Mouse (Mus musculus) C2C12 (cell line): ENCODE results near the gene Pced1b. TPM values are rescaled to one million over a fixed set of nuclear protein-coding genes. Genes with fewer than 3 reads are reported as not detected.

Experiments
- H3K27me3 ChIP-seq: one replicate; pipeline ENCODE4 v1.6.1; 2011; ENCODE audit not compliant: control insufficient read depth, insufficient read depth, insufficient read length
- H3K36me3 ChIP-seq: one replicate; pipeline ENCODE4 v1.6.1; 2011; ENCODE audit not compliant: control insufficient read depth, insufficient read depth
- H3K4me3 ChIP-seq: one replicate; pipeline ENCODE4 v1.5.1; 2011; ENCODE audit warnings: mild to moderate bottlenecking, control low read depth; ENCODE audit not compliant: poor library complexity, insufficient read depth, severe bottlenecking
- H3K79me2 ChIP-seq: one replicate; pipeline ENCODE4 v1.6.1; 2011; ENCODE audit not compliant: control insufficient read depth, insufficient read depth
- H3K79me3 ChIP-seq: one replicate; pipeline ENCODE4 v1.6.1; 2011; ENCODE audit warnings: low read depth, control low read depth
- H3ac ChIP-seq: one replicate; pipeline ENCODE3; 2011; ENCODE audit warnings: low read depth; ENCODE audit not compliant: control insufficient read depth, insufficient read length
- CEBPB ChIP-seq: IDR thresholded peaks from one replicate; pipeline ENCODE4 v1.6.1; 2011; ENCODE audit warnings: low read depth, mild to moderate bottlenecking, control low read depth, moderate library complexity
- CTCF ChIP-seq: IDR thresholded peaks from one replicate; pipeline ENCODE4 v1.5.1; 2011; ENCODE audit not compliant: control insufficient read depth, insufficient read depth, insufficient read length
- FOSL1 ChIP-seq: IDR thresholded peaks from one replicate; pipeline ENCODE4 v1.8.0; 2011; ENCODE audit warnings: mild to moderate bottlenecking, low read length; ENCODE audit not compliant: poor library complexity, insufficient read depth, severe bottlenecking
- MAX ChIP-seq: IDR thresholded peaks from one replicate; pipeline ENCODE4 v1.6.1; 2011; ENCODE audit warnings: mild to moderate bottlenecking, control low read depth
- MYOD1 ChIP-seq: IDR thresholded peaks from one replicate; pipeline ENCODE4 v1.6.1; 2011; ENCODE audit warnings: low read depth; ENCODE audit not compliant: control insufficient read depth, insufficient read length
- MYOG ChIP-seq: IDR thresholded peaks from one replicate; pipeline ENCODE4 v1.6.1; 2011; ENCODE audit not compliant: control insufficient read depth, insufficient read length; ENCODE audit errors: extremely low read depth
- USF1 ChIP-seq: IDR thresholded peaks from one replicate; pipeline ENCODE4 v1.6.1; 2011; ENCODE audit warnings: low read depth, mild to moderate bottlenecking, control low read depth, moderate library complexity
- polyA plus RNA-seq: library from polyadenylated mRNA; unstranded; fragments of >200 nt; fragmentation: generic; extraction: Trizol; gene quantifications from one replicate; pipeline ENCODE4 v1.2.1, GENCODE M21; 2012; ENCODE audit warnings: missing spikeins

Gene Pced1b
- polyA plus RNA-seq, 1 experiment, result 0.32 TPM

DNA sequence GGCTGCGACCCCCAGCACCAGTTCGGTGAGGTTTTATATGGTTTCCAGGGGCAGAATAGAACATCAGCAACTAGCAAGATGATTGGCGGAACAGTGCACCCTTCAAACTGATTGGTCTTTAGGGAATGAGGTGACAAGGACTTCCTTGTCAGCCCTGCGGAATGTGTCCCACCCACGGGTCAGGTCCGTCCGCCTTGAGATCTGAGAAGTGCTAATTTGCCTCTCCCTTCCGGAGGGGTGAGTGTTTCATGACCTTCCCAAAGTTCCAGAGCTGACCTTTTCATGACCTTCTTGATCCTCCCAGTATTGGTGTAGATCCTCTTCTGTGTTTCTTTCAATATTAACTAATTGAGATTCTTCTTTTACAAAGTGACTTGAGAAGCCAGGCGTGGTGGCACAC lies 85.7 kb downstream of the Pced1b start:
- Histone ChIP-seq H3K27me3 (no peaks in the 10 kb centered on the region), H3K79me2 (no peaks in the 10 kb centered on the region), H3ac (no peak overlapping the region), H3K79me3 (no peaks in the 10 kb centered on the region), H3K36me3 (no peaks in the 10 kb centered on the region), H3K4me3 (no peak overlapping the region)
- TF ChIP-seq CTCF, result no peak
- no peak for TF ChIP-seq FOSL1
- no peak for TF ChIP-seq CEBPB
- no peak for TF ChIP-seq MYOG
- no peak for TF ChIP-seq MAX
- no peak for TF ChIP-seq MYOD1
- no peak for TF ChIP-seq USF1

DNA sequence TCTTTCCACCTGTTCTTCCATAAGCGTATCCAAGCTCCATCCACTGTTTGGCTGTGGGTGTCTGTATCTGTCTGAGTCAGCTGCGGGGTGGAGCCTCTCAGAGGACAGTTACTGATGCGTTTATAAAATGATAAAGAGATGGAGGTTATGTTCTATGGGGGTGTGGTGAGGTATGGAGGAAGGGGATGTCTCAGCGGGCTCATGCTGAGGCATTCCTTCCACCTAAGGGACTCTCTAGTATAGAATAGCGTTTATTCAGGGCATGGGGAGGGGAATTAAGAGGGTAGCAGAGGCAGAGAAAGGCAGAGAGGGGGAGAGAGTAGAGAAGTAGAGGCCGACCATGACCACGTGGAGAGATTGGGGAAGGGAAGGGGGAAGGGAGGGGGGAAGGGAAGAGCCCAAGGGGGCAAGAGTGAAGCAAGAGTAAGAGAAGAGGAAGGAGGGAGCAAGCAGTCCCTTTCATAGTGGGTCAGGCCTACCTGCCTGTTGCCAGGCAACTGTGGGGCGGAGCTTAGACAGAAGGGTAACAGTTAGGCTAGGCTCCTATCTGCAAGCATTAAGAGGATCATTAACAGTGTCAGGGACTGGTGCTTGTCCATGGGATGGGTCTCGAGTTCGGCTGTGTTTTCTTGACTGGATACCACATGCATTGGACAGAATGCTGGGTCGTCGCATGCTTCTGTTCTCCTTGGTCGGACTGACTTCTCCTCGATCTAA lies 90.9 kb downstream of the Pced1b start:
- no peaks in the 10 kb centered on the region for H3K36me3 ChIP-seq
- no peaks in the 10 kb centered on the region for H3K79me3 ChIP-seq
- H3ac ChIP-seq, result no peak overlapping the region
- H3K27me3 ChIP-seq, result no peaks in the 10 kb centered on the region
- no peak overlapping the region for H3K4me3 ChIP-seq
- no peak for TF ChIP-seq USF1
- no peak for TF ChIP-seq FOSL1
- H3K79me2 ChIP-seq, result no peaks in the 10 kb centered on the region

DNA sequence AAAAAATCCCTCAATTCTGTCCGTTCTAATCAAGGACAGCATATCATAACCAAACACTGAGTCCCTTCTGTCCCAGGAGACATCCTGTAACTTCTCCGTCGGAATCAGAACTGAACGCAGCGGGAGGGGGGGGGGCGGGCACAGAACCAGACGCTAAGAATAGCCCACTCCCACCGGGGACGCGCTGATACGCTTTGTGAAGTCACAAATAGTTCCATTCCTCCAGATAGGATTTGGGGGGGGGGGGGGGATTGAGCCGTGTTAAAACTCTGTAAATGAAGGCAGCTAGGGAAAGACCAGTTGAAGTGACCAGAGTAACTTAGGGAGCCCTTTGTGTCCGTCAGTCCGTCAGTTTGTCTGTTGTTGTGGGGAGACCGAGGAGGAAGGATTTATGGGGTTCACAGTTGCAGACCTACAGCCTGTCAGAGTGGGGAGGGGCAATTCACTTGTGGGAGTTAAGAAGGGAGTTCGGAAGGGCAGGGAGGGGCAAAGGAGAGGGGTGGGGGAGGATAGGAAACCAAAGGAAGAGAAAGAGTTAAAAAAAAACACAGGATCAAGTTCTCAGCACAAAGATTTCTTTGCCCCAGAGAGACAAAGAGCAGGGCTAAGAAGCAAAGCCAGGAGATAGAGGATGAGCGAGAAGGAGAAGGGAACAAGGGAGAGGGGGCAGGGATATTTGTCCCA lies 91.6 kb downstream of the Pced1b start:
- Histone ChIP-seq H3K79me3 (no peaks in the 10 kb centered on the region), H3K36me3 (no peaks in the 10 kb centered on the region), H3ac (no peak overlapping the region), H3K79me2 (no peaks in the 10 kb centered on the region), H3K4me3 (no peak overlapping the region), H3K27me3 (no peaks in the 10 kb centered on the region)
- TF ChIP-seq FOSL1 (no peak), MYOD1 (no peak), MAX (no peak), MYOG (no peak)

DNA sequence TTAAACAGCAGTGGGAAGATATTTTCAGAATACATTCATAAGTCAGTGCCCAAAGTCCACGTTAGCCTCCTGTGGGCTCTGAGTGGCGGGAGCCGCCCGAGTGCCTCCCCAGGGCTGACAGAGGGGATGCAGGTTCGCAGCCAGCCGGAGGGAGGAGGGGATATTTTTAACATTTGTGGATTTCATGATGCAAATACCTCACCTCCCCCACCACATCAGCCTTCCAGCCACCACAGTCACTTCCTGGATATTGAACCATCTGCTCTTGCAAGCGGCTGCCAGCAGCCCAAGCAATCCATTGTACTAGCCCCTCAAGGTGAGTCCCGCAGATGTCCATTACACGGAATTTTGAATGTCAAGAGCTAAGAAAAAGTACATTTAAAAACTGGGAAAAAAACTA lies 95.4 kb downstream of the Pced1b start:
- Histone ChIP-seq H3K27me3 (no peaks in the 10 kb centered on the region), H3ac (no peak overlapping the region), H3K79me3 (no peaks in the 10 kb centered on the region), H3K4me3 (no peak overlapping the region), H3K79me2 (no peaks in the 10 kb centered on the region), H3K36me3 (no peaks in the 10 kb centered on the region)
- TF ChIP-seq USF1 (no peak), MYOD1 (no peak), CTCF (no peak), MYOG (no peak), CEBPB (no peak), MAX (no peak), FOSL1 (no peak)

DNA sequence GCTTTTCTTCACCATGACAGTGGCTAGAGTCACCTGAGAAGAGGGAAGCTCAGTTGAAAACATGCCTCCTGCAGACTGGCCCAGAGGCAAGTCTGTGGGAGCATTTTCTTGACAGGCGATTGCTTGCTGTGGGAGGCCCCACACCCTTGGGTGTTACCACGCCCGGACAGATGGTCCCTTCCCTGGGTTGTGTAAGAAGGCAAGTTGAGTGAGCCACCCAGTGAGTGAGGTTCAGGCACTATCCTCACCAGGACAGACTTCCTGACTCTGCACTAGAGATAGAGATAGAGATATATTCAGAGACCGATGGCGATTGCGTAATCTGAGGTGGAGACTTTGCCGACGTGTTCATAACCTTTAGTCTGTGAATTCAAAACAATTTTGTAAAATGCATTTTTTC lies 96.0 kb downstream of the Pced1b start:
- no peak overlapping the region for H3ac ChIP-seq

DNA sequence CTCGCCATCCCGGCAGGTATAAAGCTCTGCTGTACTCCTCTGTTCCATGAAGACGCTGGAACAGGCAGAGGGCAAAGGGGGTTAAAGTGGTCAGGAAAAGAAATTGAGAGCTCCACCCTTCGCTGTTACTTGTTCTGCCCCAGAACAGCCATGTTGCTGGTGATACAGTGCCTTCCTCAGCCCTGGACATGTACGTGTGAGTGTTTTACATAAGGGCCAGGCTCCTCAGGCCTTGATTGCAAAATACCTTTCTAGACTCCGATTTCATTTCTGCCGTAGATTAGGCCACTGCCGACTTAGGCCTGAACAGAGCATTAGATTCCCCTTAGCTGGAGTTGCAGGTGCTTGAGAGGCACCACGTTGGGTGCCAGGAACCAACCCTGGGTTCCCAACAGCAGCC lies 97.0 kb downstream of the Pced1b start:
- Histone ChIP-seq H3ac (no peak overlapping the region), H3K36me3 (no peaks in the 10 kb centered on the region), H3K79me2 (no peaks in the 10 kb centered on the region), H3K27me3 (no peaks in the 10 kb centered on the region), H3K4me3 (no peak overlapping the region), H3K79me3 (no peaks in the 10 kb centered on the region)
- TF ChIP-seq MYOD1, result no peak
- TF ChIP-seq CTCF, result no peak
- no peak for TF ChIP-seq FOSL1
- no peak for TF ChIP-seq MYOG
- no peak for TF ChIP-seq MAX
- no peak for TF ChIP-seq USF1

More for the DNA sequence above, 96.0 kb downstream of the Pced1b start:
- H3K79me3 ChIP-seq, result no peaks in the 10 kb centered on the region
- TF ChIP-seq CTCF, result no peak
- no peak for TF ChIP-seq MAX
- TF ChIP-seq MYOG, result no peak
- peak; percentile 65 for TF ChIP-seq CEBPB
- no peaks in the 10 kb centered on the region for H3K36me3 ChIP-seq
- H3K4me3 ChIP-seq, result no peak overlapping the region
- no peaks in the 10 kb centered on the region for H3K79me2 ChIP-seq
- H3K27me3 ChIP-seq, result no peaks in the 10 kb centered on the region
